Mouse (Mus musculus) brain, embryonic 14.5 days (tissue): ENCODE measurements around the gene Atl1.

Experiments used
- CTCF ChIP-seq: fragments of 200-500 bp; IDR thresholded peaks from 2 replicates; pipeline ENCODE4 v1.5.1; 2012; ENCODE audit warnings: inconsistent platforms, mild to moderate bottlenecking, moderate library complexity, borderline replicate concordance; ENCODE audit not compliant: insufficient read depth, insufficient read length; ENCODE audit errors: extremely low read depth
- POLR2A ChIP-seq: fragments of 200-500 bp; IDR thresholded peaks from 2 replicates; pipeline ENCODE4 v1.6.1; 2012; ENCODE audit warnings: mild to moderate bottlenecking, inconsistent platforms, borderline replicate concordance; ENCODE audit not compliant: poor library complexity, insufficient read depth, insufficient read length, severe bottlenecking; ENCODE audit errors: extremely low read depth

DNA sequence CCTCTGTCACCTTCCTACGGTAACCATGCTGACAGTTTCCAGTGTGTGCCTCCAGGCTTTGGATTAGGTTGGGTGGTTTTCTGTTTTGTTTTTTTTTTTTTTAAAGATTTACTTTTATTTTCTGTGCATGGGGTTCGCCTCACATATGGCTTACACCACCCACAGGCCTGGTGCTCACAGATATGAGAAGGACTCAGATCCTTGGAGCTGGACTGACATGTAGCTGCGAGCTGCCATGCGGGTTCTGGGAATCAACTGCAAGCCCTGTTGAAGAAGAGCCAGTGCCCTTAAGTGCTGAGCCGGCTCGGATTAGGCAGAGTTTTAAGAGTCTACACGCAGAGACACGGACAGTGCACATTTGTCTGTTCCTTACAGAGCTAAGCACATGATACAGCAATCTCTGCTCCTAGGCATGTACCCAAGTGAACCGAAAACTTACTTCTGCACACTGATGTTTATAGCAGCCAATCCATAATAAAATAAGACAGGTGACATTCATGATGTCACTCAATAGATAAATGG is 14.5 kb upstream of the Atl1 start:
- TF ChIP-seq CTCF: no peak
- no peak for TF ChIP-seq POLR2A
